Mouse (Mus musculus): ENCODE data around the gene Dand5.

DNA sequence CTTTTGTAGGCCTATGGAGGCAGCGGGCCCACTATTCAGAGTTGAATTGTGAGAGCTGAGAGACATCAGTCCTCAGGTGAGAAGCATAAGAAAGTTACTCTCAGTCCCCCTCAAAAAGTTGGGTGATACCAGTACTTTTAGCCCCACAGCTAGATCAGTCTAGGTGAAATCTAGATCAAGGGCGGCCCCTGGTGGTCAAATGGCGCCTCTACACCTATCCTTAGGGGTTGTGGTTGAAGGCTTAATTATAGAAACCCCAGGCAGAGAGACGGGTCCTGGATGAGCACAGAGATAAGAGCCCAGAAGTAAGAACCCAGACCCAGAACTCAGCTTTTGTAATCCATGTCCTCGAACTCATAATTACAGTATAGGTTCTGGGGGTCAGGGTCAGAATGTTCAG is 9.6 kb downstream of the Dand5 start:
- TF ChIP-seq CTCF (IDR thresholded peaks at IDR 0.05; ENCODE audit: borderline replicate concordance, insufficient read depth, low read length) (no peak), POLR2A (IDR thresholded peaks at IDR 0.05; ENCODE audit: low read depth, low read length) (no peak)
